Mouse (Mus musculus) stomach, embryonic 15.5 days (tissue): ENCODE data around the gene Foxl1. TPM values are rescaled to one million over a fixed set of nuclear protein-coding genes. Genes with fewer than 3 reads are reported as not detected.
A peak's percentile ranks its signal among the peaks of the same experiment; 100 is the strongest.

ENCODE experiments used
- ATAC-seq: fragments of 200-750 bp; cut with Nextera tagmentation; 2 replicates; pipeline ENCODE4 v1.8.0; 2017; ENCODE audit warnings: low read depth, moderate number of reproducible peaks, moderate TSS enrichment; ENCODE audit not compliant: insufficient read depth, low FRiP score
- H3K27ac ChIP-seq: fragments of 300-500 bp; sonication (generic); 2 replicates; pipeline ENCODE4 v1.5.1; 2015; ENCODE audit warnings: mild to moderate bottlenecking, inconsistent platforms
- H3K27me3 ChIP-seq: fragments of 300-500 bp; sonication (generic); replicated peaks from 2 replicates; pipeline ENCODE4 v1.6.1; 2015; ENCODE audit warnings: inconsistent platforms
- H3K36me3 ChIP-seq: fragments of 300-500 bp; sonication (generic); 2 replicates; pipeline ENCODE4 v1.6.1; 2015; ENCODE audit warnings: inconsistent platforms
- H3K4me1 ChIP-seq: fragments of 300-500 bp; sonication (generic); 2 replicates; pipeline ENCODE4 v1.6.1; 2015; ENCODE audit warnings: inconsistent platforms
- H3K4me2 ChIP-seq: fragments of 300-500 bp; sonication (generic); 2 replicates; pipeline ENCODE4 v1.6.1; 2015; ENCODE audit warnings: mild to moderate bottlenecking, inconsistent platforms
- H3K4me3 ChIP-seq: fragments of 300-500 bp; sonication (generic); replicated peaks from 2 replicates; pipeline ENCODE4 v1.5.1; 2015; ENCODE audit warnings: inconsistent platforms
- H3K9ac ChIP-seq: fragments of 300-500 bp; sonication (generic); 2 replicates; pipeline ENCODE4 v1.6.1; 2015; ENCODE audit warnings: inconsistent platforms
- H3K9me3 ChIP-seq: fragments of 300-500 bp; sonication (generic); 2 replicates; pipeline ENCODE4 v1.6.1; 2016; ENCODE audit warnings: inconsistent platforms
- WGBS: fragments of 180-500 bp; shearing (Covaris S2); methylation state at CpG from one replicate; pipeline ENCODE4 v1.1.7; 2015; 5-methylcytosine and 5-hydroxymethylcytosine counted together
- polyA plus RNA-seq: library from polyadenylated mRNA; unstranded; fragments of >200 nt; fragmentation: Nextera tagmentation; extraction: Ambion mirVana; gene quantifications from 2 replicates; pipeline ENCODE4 v1.2.1, GENCODE M21; 2015

The Foxl1 gene
- polyA plus RNA-seq, 1 experiment from 2014 or later = 7.2 TPM

- Histone ChIP-seq H3K4me2 (no peak overlapping the region), H3K27ac (no peak overlapping the region), H3K9ac (no peak overlapping the region), H3K4me3 (no peak overlapping the region), H3K9me3 (no peaks in the 10 kb centered on the region), H3K36me3 (peaks cover 30% of the 10 kb centered on the region), H3K4me1 (peaks cover 12% of the 10 kb centered on the region), H3K27me3 (no peaks in the 10 kb centered on the region)
- 0 out of 2 replicates have a peak, but pooled peaks have one; percentile 8 for ATAC-seq
- 51% methylated on average over 17 of the region's 17 CpGs for WGBS
Observed at GRCm38 (mm10) chr8:121104049-121104818, 23.5 kb upstream of the Foxl1 start.

- WGBS = 1% methylated on average over 75 of the region's 75 CpGs
- peak; percentile 90 for ATAC-seq
Observed at GRCm38 (mm10) chr8:121107668-121108656, 19.8 kb upstream of the Foxl1 start, which contains the start of gene Mthfsd. Gene Mthfsd, minus strand, starts transcription at chr8:121108392.

GRCm38 (mm10) chr8:121108657-121109056, 19.1 kb upstream of the Foxl1 start:
- 0 out of 2 replicates have a peak overlapping the region, but pooled peaks have one; percentile 38 for H3K9ac ChIP-seq
- H3K4me1 ChIP-seq = peaks cover 12% of the 10 kb centered on the region
- no peak for ATAC-seq
- peaks cover 3% of the 10 kb centered on the region for H3K27me3 ChIP-seq
- peak overlapping the region; percentile 81 for H3K4me2 ChIP-seq
- WGBS = 9% methylated on average over 5 of the region's 5 CpGs
- no peak overlapping the region for H3K27ac ChIP-seq
- H3K36me3 ChIP-seq = no peaks in the 10 kb centered on the region
- H3K4me3 ChIP-seq = peak overlapping the region; percentile 66
- H3K9me3 ChIP-seq = no peaks in the 10 kb centered on the region

More at GRCm38 (mm10) chr8:121107668-121108656, 19.8 kb upstream of the Foxl1 start, which contains the start of gene Mthfsd:
- peak within 1 kb of the TSS; percentile 81 for H3K9ac ChIP-seq
- H3K4me3 ChIP-seq = peak within 1 kb of the TSS; percentile 66
- H3K4me2 ChIP-seq = peak within 1 kb of the TSS; percentile 81
- H3K4me1 ChIP-seq = peaks cover 12% of the 10 kb centered on the region
- H3K36me3 ChIP-seq = 0 out of 2 replicates have a peak, but pooled peaks cover under 1% of the 10 kb centered on the region
- H3K27me3 ChIP-seq = no peaks in the 10 kb centered on the region
- H3K27ac ChIP-seq = peak within 1 kb of the TSS; percentile 52; the same call in 1 of the 2 replicates
- H3K9me3 ChIP-seq = no peaks in the 10 kb centered on the region

- H3K27me3 ChIP-seq = peaks cover 24% of the 10 kb centered on the region
- H3K36me3 ChIP-seq = no peaks in the 10 kb centered on the region
- WGBS = 37% methylated on average over 7 of the region's 7 CpGs
- H3K9me3 ChIP-seq = no peaks in the 10 kb centered on the region
- H3K4me1 ChIP-seq = peaks cover 16% of the 10 kb centered on the region
- no peak overlapping the region for H3K4me3 ChIP-seq
- no peak for ATAC-seq
- no peak overlapping the region for H3K4me2 ChIP-seq
- no peak overlapping the region for H3K9ac ChIP-seq
- H3K27ac ChIP-seq = no peak overlapping the region
Observed at GRCm38 (mm10) chr8:121111145-121111907, 16.4 kb upstream of the Foxl1 start.

GRCm38 (mm10) chr8:121113261-121113660, 14.5 kb upstream of the Foxl1 start:
- 0 out of 2 replicates have a peak overlapping the region, but pooled peaks have one; percentile 1 for H3K4me3 ChIP-seq
- H3K9ac ChIP-seq = no peak overlapping the region
- H3K27me3 ChIP-seq = peaks cover 44% of the 10 kb centered on the region
- peak; percentile 23; the same call in 1 of the 2 replicates for ATAC-seq
- peak overlapping the region; percentile 42 for H3K4me2 ChIP-seq
- no peak overlapping the region for H3K27ac ChIP-seq
- H3K36me3 ChIP-seq = no peaks in the 10 kb centered on the region
- peaks cover 20% of the 10 kb centered on the region; the same call in 1 of the 2 replicates for H3K4me1 ChIP-seq
- WGBS = under 1% methylated on average over 21 of the region's 21 CpGs
- H3K9me3 ChIP-seq = no peaks in the 10 kb centered on the region

- peaks cover 61% of the 10 kb centered on the region for H3K27me3 ChIP-seq
- H3K4me1 ChIP-seq = peaks cover 20% of the 10 kb centered on the region; the same call in 1 of the 2 replicates
- H3K4me2 ChIP-seq = no peak overlapping the region
- H3K36me3 ChIP-seq = no peaks in the 10 kb centered on the region
- H3K9me3 ChIP-seq = no peaks in the 10 kb centered on the region
- no peak overlapping the region for H3K27ac ChIP-seq
- ATAC-seq = no peak
- WGBS = 2% methylated on average over 25 of the region's 25 CpGs
- H3K4me3 ChIP-seq = no peak overlapping the region
- H3K9ac ChIP-seq = no peak overlapping the region
Observed at GRCm38 (mm10) chr8:121115136-121115535, 12.6 kb upstream of the Foxl1 start.

- Histone ChIP-seq H3K4me3 (peak within 1 kb of the TSS; percentile 49), H3K9me3 (no peaks in the 10 kb centered on the region), H3K27ac (0 out of 2 replicates have a peak within 1 kb of the TSS, but pooled peaks have one; percentile 23), H3K4me1 (peaks cover 20% of the 10 kb centered on the region; the same call in 1 of the 2 replicates), H3K36me3 (no peaks in the 10 kb centered on the region), H3K9ac (0 out of 2 replicates have a peak within 1 kb of the TSS, but pooled peaks have one; percentile 35), H3K27me3 (peaks cover 69% of the 10 kb centered on the region), H3K4me2 (peak within 1 kb of the TSS; percentile 88)
- no peak for ATAC-seq
- under 1% methylated on average over 25 of the region's 25 CpGs for WGBS
Observed at GRCm38 (mm10) chr8:121115948-121116347, 11.8 kb upstream of the Foxl1 start, which contains the start of gene Foxc2. Gene Foxc2, plus strand, starts transcription at chr8:121116171.

- no peaks in the 10 kb centered on the region for H3K36me3 ChIP-seq
- no peak overlapping the region for H3K27ac ChIP-seq
- peak overlapping the region; percentile 49 for H3K4me3 ChIP-seq
- peaks cover 76% of the 10 kb centered on the region for H3K27me3 ChIP-seq
- H3K4me1 ChIP-seq = peaks cover 20% of the 10 kb centered on the region; the same call in 1 of the 2 replicates
- under 1% methylated on average over 55 of the region's 55 CpGs for WGBS
- no peaks in the 10 kb centered on the region for H3K9me3 ChIP-seq
- peak overlapping the region; percentile 88 for H3K4me2 ChIP-seq
- ATAC-seq = 0 out of 2 replicates have a peak, but pooled peaks have one; percentile 33
- H3K9ac ChIP-seq = 0 out of 2 replicates have a peak overlapping the region, but pooled peaks have one; percentile 35
Observed at GRCm38 (mm10) chr8:121116591-121117185, 11.1 kb upstream of the Foxl1 start.

GRCm38 (mm10) chr8:121117186-121117651, 10.5 kb upstream of the Foxl1 start:
- ATAC-seq = no peak
- peak overlapping the region; percentile 88 for H3K4me2 ChIP-seq
- peaks cover 81% of the 10 kb centered on the region for H3K27me3 ChIP-seq
- no peaks in the 10 kb centered on the region for H3K9me3 ChIP-seq
- H3K27ac ChIP-seq = no peak overlapping the region
- peak overlapping the region; percentile 49 for H3K4me3 ChIP-seq
- peaks cover 20% of the 10 kb centered on the region; the same call in 1 of the 2 replicates for H3K4me1 ChIP-seq
- WGBS = under 1% methylated on average over 59 of the region's 62 CpGs
- H3K9ac ChIP-seq = no peak overlapping the region
- no peaks in the 10 kb centered on the region for H3K36me3 ChIP-seq

GRCm38 (mm10) chr8:121117906-121118305, 9.8 kb upstream of the Foxl1 start:
- Histone ChIP-seq H3K27me3 (peaks cover 88% of the 10 kb centered on the region), H3K4me2 (peak overlapping the region; percentile 88), H3K27ac (no peak overlapping the region), H3K4me1 (peaks cover 20% of the 10 kb centered on the region; the same call in 1 of the 2 replicates), H3K9ac (no peak overlapping the region), H3K9me3 (no peaks in the 10 kb centered on the region), H3K36me3 (no peaks in the 10 kb centered on the region), H3K4me3 (peak overlapping the region; percentile 49)
- ATAC-seq = no peak
- WGBS = 3% methylated on average over 28 of the region's 28 CpGs
